Mouse (Mus musculus): ENCODE results near the gene Cdc42bpg.
"Not testable (repeated sequence)": the region's sequence is repeated elsewhere in the genome, so short reads cannot be mapped to it uniquely, and the experiment has no call there.

Gene Cdc42bpg

GRCm38 (mm10) chr19:6276426-6277421, 29.5 kb upstream of the Cdc42bpg start, which contains the start of gene Ehd1:
Ehd1 (plus strand) TSS chr19:6276725.
- peak; percentile 97 to 98 for DNase-seq (ENCODE audit: low spot score in 2 of 2)

GRCm38 (mm10) chr19:6277661-6278438, 28.4 kb upstream of the Cdc42bpg start:
- DNase-seq (ENCODE audit: low spot score in 2 of 2), result no peak

- DNase-seq (ENCODE audit: low spot score in 2 of 2), result no peak
Observed at GRCm38 (mm10) chr19:6278439-6279073, 27.7 kb upstream of the Cdc42bpg start.

- no peak for DNase-seq (ENCODE audit: low spot score in 2 of 2)
Observed at GRCm38 (mm10) chr19:6279481-6280144, 26.6 kb upstream of the Cdc42bpg start.

- no peak for DNase-seq (ENCODE audit: low spot score in 2 of 2)
Observed at GRCm38 (mm10) chr19:6280554-6280953, 25.7 kb upstream of the Cdc42bpg start.

GRCm38 (mm10) chr19:6281122-6282020, 24.9 kb upstream of the Cdc42bpg start:
- DNase-seq (ENCODE audit: low spot score in 2 of 2), result no peak

- DNase-seq (ENCODE audit: low spot score in 2 of 2), result no peak
Observed at GRCm38 (mm10) chr19:6283001-6283400, 23.3 kb upstream of the Cdc42bpg start.

- no peak for DNase-seq (ENCODE audit: low spot score in 2 of 2)
Observed at GRCm38 (mm10) chr19:6284502-6284901, 21.8 kb upstream of the Cdc42bpg start.

GRCm38 (mm10) chr19:6285226-6285625, 21.0 kb upstream of the Cdc42bpg start:
- no peak for DNase-seq (ENCODE audit: low spot score in 2 of 2)

- no peak for DNase-seq (ENCODE audit: low spot score in 2 of 2)
Observed at GRCm38 (mm10) chr19:6285632-6286433, 20.4 kb upstream of the Cdc42bpg start.

- no peak for DNase-seq (ENCODE audit: low spot score in 2 of 2)
Observed at GRCm38 (mm10) chr19:6286434-6287401, 19.5 kb upstream of the Cdc42bpg start.

GRCm38 (mm10) chr19:6288236-6288894, 17.9 kb upstream of the Cdc42bpg start:
- DNase-seq (ENCODE audit: low spot score in 2 of 2), result no peak

GRCm38 (mm10) chr19:6289696-6290238, 16.5 kb upstream of the Cdc42bpg start:
- DNase-seq (ENCODE audit: low spot score in 2 of 2), result no peak

- DNase-seq (ENCODE audit: low spot score in 2 of 2), result not testable (repeated sequence)
Observed at GRCm38 (mm10) chr19:6290720-6291116, 15.5 kb upstream of the Cdc42bpg start.

- DNase-seq (ENCODE audit: low spot score in 2 of 2), result no peak
Observed at GRCm38 (mm10) chr19:6291117-6291781, 15.0 kb upstream of the Cdc42bpg start.

GRCm38 (mm10) chr19:6292262-6292661, 14.0 kb upstream of the Cdc42bpg start:
- DNase-seq (ENCODE audit: low spot score in 2 of 2), result no peak

- DNase-seq (ENCODE audit: low spot score in 2 of 2), result no peak
Observed at GRCm38 (mm10) chr19:6294301-6294700, 12.0 kb upstream of the Cdc42bpg start.

Data from right cerebral cortex, postnatal 10 days (tissue).